Mouse (Mus musculus) brain, embryonic 14.5 days (tissue): ENCODE results near the gene Mib2.

ENCODE experiments used
- CTCF ChIP-seq: fragments of 200-500 bp; IDR thresholded peaks from 2 replicates; pipeline ENCODE4 v1.5.1; 2012; ENCODE audit warnings: inconsistent platforms, mild to moderate bottlenecking, moderate library complexity, borderline replicate concordance; ENCODE audit not compliant: insufficient read depth, insufficient read length; ENCODE audit errors: extremely low read depth
- POLR2A ChIP-seq: fragments of 200-500 bp; IDR thresholded peaks from 2 replicates; pipeline ENCODE4 v1.6.1; 2012; ENCODE audit warnings: mild to moderate bottlenecking, inconsistent platforms, borderline replicate concordance; ENCODE audit not compliant: poor library complexity, insufficient read depth, insufficient read length, severe bottlenecking; ENCODE audit errors: extremely low read depth

DNA sequence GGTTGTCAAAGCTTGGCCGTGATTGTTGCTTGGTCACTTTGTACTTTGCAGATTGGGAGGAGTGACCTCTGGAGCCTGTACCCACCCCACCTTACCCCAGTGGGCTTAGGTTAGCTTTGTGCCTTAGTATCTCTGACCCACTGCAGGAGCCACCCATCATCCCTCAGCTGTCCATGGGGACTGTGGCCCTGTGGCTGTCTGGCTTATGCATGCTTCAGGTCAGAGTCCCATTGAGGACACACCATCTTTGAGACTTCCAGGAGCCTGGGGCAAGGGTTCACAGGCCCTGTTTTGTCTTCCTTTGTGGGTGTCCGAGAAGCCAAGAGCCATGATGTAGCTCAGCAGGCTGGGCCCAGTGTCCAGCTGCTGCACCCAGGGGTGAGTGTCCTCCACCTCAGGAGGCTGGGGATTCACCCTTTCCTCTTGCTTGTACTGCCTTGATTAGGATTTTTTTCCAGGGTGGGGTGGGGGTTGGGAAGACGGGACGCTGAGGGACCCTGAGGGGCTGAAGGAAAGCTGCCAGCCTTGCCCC, 26.6 kb upstream of the Mib2 start:
- no peak for TF ChIP-seq POLR2A
- TF ChIP-seq CTCF, result no peak
